11 mouse cellular contexts compared by ENCODE assay signal in the genomic region with DNA sequence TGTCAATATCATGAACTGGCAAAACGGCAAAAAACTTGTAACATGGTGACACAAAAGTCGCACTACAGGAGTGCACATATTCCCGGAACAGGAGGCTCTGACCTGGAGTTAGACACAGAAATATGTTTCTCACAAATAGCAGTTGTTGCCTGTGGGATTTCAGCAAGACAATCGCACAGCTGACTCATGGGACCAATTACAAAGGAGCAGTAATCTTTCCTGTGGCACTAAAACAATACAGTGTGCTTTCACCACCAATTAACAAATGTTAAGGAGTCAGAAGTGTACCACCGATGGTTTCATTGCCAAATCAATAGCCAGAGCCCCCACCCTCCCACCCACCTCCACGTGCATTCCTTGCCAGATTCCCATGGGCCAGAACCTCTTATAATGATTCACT.
A peak's percentile ranks its signal among the peaks of the same experiment; 100 is the strongest.
DNase-seq lines count a peak whose midpoint lies in the region; ATAC-seq lines count a peak whose summit lies in the region.
"Had no signal": no experiment of that assay in that cellular context is flagged by ENCODE, and none has a peak within 500 bp of the region (broad histone marks: within the 10 kb centered on the region; RNA-seq: fewer than 3 reads in every experiment).

No protein-coding gene starts in this region.

- H3K36me3 ChIP-seq in kidney, embryonic 16.5 days (ENCODE audit: insufficient read depth, low read length): no peaks in the 10 kb centered on the region
- no peaks in the 10 kb centered on the region for H3K36me3 ChIP-seq in forebrain, embryonic 12.5 days (replicated peaks)
- H3K36me3 ChIP-seq in midbrain, embryonic 16.5 days (ENCODE audit: control insufficient read depth, insufficient read depth, low read length): no peaks in the 10 kb centered on the region
- H3K36me3 ChIP-seq: limb, embryonic 12.5 days had no signal

- no peak overlapping the region for H3K4me3 ChIP-seq in kidney, embryonic 16.5 days (ENCODE audit: low read length)
- H3K4me3 ChIP-seq in forebrain, embryonic 12.5 days (replicated peaks): peak overlapping the region; percentile 4; the same call in 1 of the 2 replicates
- H3K4me3 ChIP-seq in midbrain, embryonic 16.5 days (ENCODE audit: low read depth, low read length): peak overlapping the region; percentile 57
- H3K4me3 ChIP-seq: limb, embryonic 12.5 days had no signal

- no peak for ATAC-seq in kidney, embryonic 16.5 days (ENCODE audit: low FRiP score, low TSS enrichment)
- peak; percentile 9; the same call in 1 of the 2 replicates for ATAC-seq in forebrain, embryonic 12.5 days (ENCODE audit: low FRiP score)
- 0 out of 2 replicates have a peak, but pooled peaks have one; percentile 2 for ATAC-seq in midbrain, embryonic 16.5 days

- H3K9ac ChIP-seq in kidney, embryonic 16.5 days (replicated peaks; ENCODE audit: low read length): no peak overlapping the region
- H3K9ac ChIP-seq in forebrain, embryonic 12.5 days: no peak overlapping the region
- H3K9ac ChIP-seq in midbrain, embryonic 16.5 days (ENCODE audit: low read depth, low read length): peak overlapping the region; percentile 85
- H3K9ac ChIP-seq: limb, embryonic 12.5 days had no signal

- WGBS in kidney, embryonic 16.5 days: 63% methylated on average over 6 of the region's 6 CpGs
- WGBS in forebrain, embryonic 12.5 days: 46% methylated on average over 6 of the region's 6 CpGs
- WGBS in midbrain, embryonic 16.5 days: 38% methylated on average over 6 of the region's 6 CpGs

- DNase-seq in cerebellum, adult 9-11 months: peak; percentile 44
- DNase-seq in cerebellum, postnatal 25 days: no peak
- no peak for DNase-seq in kidney, postnatal 36 days
- no peak for DNase-seq in adrenal gland, postnatal 36 days
- no peak for DNase-seq in layer of hippocampus, postnatal 25 days (ENCODE audit: extremely low spot score in 1 of 2, low spot score in 1 of 2)
- DNase-seq: lung, embryonic 14.5 days; thymus, postnatal 36 days had no signal

- H3K4me1 ChIP-seq in kidney, embryonic 16.5 days (ENCODE audit: insufficient read depth, low read length): peaks cover 34% of the 10 kb centered on the region
- H3K4me1 ChIP-seq in forebrain, embryonic 12.5 days: peaks cover 30% of the 10 kb centered on the region
- peaks cover 37% of the 10 kb centered on the region for H3K4me1 ChIP-seq in midbrain, embryonic 16.5 days (ENCODE audit: control insufficient read depth, insufficient read depth, low read length)

- H3K4me2 ChIP-seq in kidney, embryonic 16.5 days (replicated peaks; ENCODE audit: low read depth, low read length): 0 out of 2 replicates have a peak overlapping the region, but pooled peaks have one; percentile 48
- peak overlapping the region; percentile 55 for H3K4me2 ChIP-seq in forebrain, embryonic 12.5 days
- peak overlapping the region; percentile 64 for H3K4me2 ChIP-seq in midbrain, embryonic 16.5 days (ENCODE audit: low read length)

- H3K27ac ChIP-seq in kidney, embryonic 16.5 days (ENCODE audit: low read length): no peak overlapping the region
- no peak overlapping the region for H3K27ac ChIP-seq in forebrain, embryonic 12.5 days
- peak overlapping the region; percentile 96 for H3K27ac ChIP-seq in midbrain, embryonic 16.5 days (ENCODE audit: low read length)

- H3K27me3 ChIP-seq in kidney, embryonic 16.5 days (ENCODE audit: insufficient read depth, low read length): no peaks in the 10 kb centered on the region
- no peaks in the 10 kb centered on the region for H3K27me3 ChIP-seq in forebrain, embryonic 12.5 days
- no peaks in the 10 kb centered on the region for H3K27me3 ChIP-seq in midbrain, embryonic 16.5 days (ENCODE audit: control insufficient read depth, insufficient read depth, low read depth, low read length)
- H3K27me3 ChIP-seq: limb, embryonic 12.5 days had no signal

- no peaks in the 10 kb centered on the region for H3K9me3 ChIP-seq in kidney, embryonic 16.5 days (ENCODE audit: low read length)
- no peaks in the 10 kb centered on the region for H3K9me3 ChIP-seq in forebrain, embryonic 12.5 days
- H3K9me3 ChIP-seq in midbrain, embryonic 16.5 days (replicated peaks; ENCODE audit: control insufficient read depth, low read length, poor library complexity, severe bottlenecking): no peaks in the 10 kb centered on the region
- H3K9me3 ChIP-seq: limb, embryonic 12.5 days had no signal
